Mouse (Mus musculus): ENCODE results near the gene Shf. TPM values are rescaled to one million over a fixed set of nuclear protein-coding genes. Genes with fewer than 3 reads are reported as not detected.

The Shf gene
- polyA plus RNA-seq, 1 experiment from 2014 or later, result 6.8 TPM

- peak; percentile 79 for ATAC-seq (ENCODE audit: low FRiP score)
- Histone ChIP-seq H3K4me3 (replicated peaks) (peak overlapping the region; percentile 51), H3K27ac (peak overlapping the region; percentile 90), H3K36me3 (replicated peaks) (no peaks in the 10 kb centered on the region), H3K9ac (peak overlapping the region; percentile 61), H3K4me1 (peaks cover 8% of the 10 kb centered on the region), H3K4me2 (peak overlapping the region; percentile 45), H3K27me3 (0 out of 2 replicates have a peak, but pooled peaks cover 12% of the 10 kb centered on the region), H3K9me3 (no peaks in the 10 kb centered on the region)
- under 1% methylated on average over 26 of the region's 26 CpGs for WGBS
Measured at GRCm38 (mm10) chr2:122377751-122378246, 8.8 kb upstream of the Shf start.

- peak overlapping the region; percentile 61 for H3K9ac ChIP-seq
- H3K27ac ChIP-seq, result peak overlapping the region; percentile 90
- no peaks in the 10 kb centered on the region for H3K9me3 ChIP-seq
- under 1% methylated on average over 28 of the region's 28 CpGs for WGBS
- peak; percentile 90 for ATAC-seq (ENCODE audit: low FRiP score)
- H3K4me3 ChIP-seq (replicated peaks), result peak overlapping the region; percentile 51
- H3K4me1 ChIP-seq, result peaks cover 8% of the 10 kb centered on the region
- H3K36me3 ChIP-seq (replicated peaks), result no peaks in the 10 kb centered on the region
- H3K4me2 ChIP-seq, result peak overlapping the region; percentile 45
- 0 out of 2 replicates have a peak, but pooled peaks cover 12% of the 10 kb centered on the region for H3K27me3 ChIP-seq
Measured at GRCm38 (mm10) chr2:122377215-122377674, 8.3 kb upstream of the Shf start.

GRCm38 (mm10) chr2:122376041-122376561, 7.1 kb upstream of the Shf start:
- H3K4me3 ChIP-seq (replicated peaks), result peak overlapping the region; percentile 68
- ATAC-seq (ENCODE audit: low FRiP score), result no peak
- no peaks in the 10 kb centered on the region for H3K9me3 ChIP-seq
- under 1% methylated on average over 22 of the region's 22 CpGs for WGBS
- H3K4me1 ChIP-seq, result peaks cover 8% of the 10 kb centered on the region
- H3K4me2 ChIP-seq, result peak overlapping the region; percentile 79
- H3K36me3 ChIP-seq (replicated peaks), result no peaks in the 10 kb centered on the region
- peak overlapping the region; percentile 89 for H3K27ac ChIP-seq
- H3K27me3 ChIP-seq, result peaks cover 7% of the 10 kb centered on the region; the same call in 1 of the 2 replicates
- peak overlapping the region; percentile 76 for H3K9ac ChIP-seq

GRCm38 (mm10) chr2:122375391-122375991, 6.5 kb upstream of the Shf start:
- no peaks in the 10 kb centered on the region for H3K9me3 ChIP-seq
- peaks cover 13% of the 10 kb centered on the region for H3K27me3 ChIP-seq
- peak overlapping the region; percentile 76 for H3K9ac ChIP-seq
- peak overlapping the region; percentile 68 for H3K4me3 ChIP-seq (replicated peaks)
- H3K4me2 ChIP-seq, result peak overlapping the region; percentile 79
- H3K27ac ChIP-seq, result peak overlapping the region; percentile 89
- under 1% methylated on average over 32 of the region's 32 CpGs for WGBS
- H3K4me1 ChIP-seq, result peaks cover 5% of the 10 kb centered on the region
- ATAC-seq (ENCODE audit: low FRiP score), result peak; percentile 84
- H3K36me3 ChIP-seq (replicated peaks), result no peaks in the 10 kb centered on the region

- Histone ChIP-seq H3K36me3 (replicated peaks) (no peaks in the 10 kb centered on the region), H3K4me3 (replicated peaks) (peak overlapping the region; percentile 68), H3K27ac (peak overlapping the region; percentile 33; the same call in 1 of the 2 replicates), H3K4me2 (peak overlapping the region; percentile 46), H3K27me3 (peaks cover 19% of the 10 kb centered on the region), H3K9ac (peak overlapping the region; percentile 42), H3K9me3 (no peaks in the 10 kb centered on the region), H3K4me1 (peaks cover 5% of the 10 kb centered on the region)
- ATAC-seq (ENCODE audit: low FRiP score), result no peak
- WGBS, result 20% methylated on average over 23 of the region's 23 CpGs
Measured at GRCm38 (mm10) chr2:122374666-122375331, 5.8 kb upstream of the Shf start.

- WGBS, result 77% methylated on average over 5 of the region's 5 CpGs
- ATAC-seq (ENCODE audit: low FRiP score), result no peak
- H3K9ac ChIP-seq, result no peak overlapping the region
Measured at GRCm38 (mm10) chr2:122374012-122374411, 5.0 kb upstream of the Shf start.

GRCm38 (mm10) chr2:122372541-122372940, 3.6 kb upstream of the Shf start:
- no peak overlapping the region for H3K4me2 ChIP-seq
- H3K4me1 ChIP-seq, result peaks cover 20% of the 10 kb centered on the region
- H3K9ac ChIP-seq, result no peak overlapping the region
- H3K9me3 ChIP-seq, result no peaks in the 10 kb centered on the region
- H3K4me3 ChIP-seq (replicated peaks), result no peak overlapping the region
- ATAC-seq (ENCODE audit: low FRiP score), result no peak
- no peak overlapping the region for H3K27ac ChIP-seq
- H3K36me3 ChIP-seq (replicated peaks), result no peaks in the 10 kb centered on the region
- 88% methylated on average over 1 of the region's 1 CpGs for WGBS
- H3K27me3 ChIP-seq, result peaks cover 13% of the 10 kb centered on the region

More at GRCm38 (mm10) chr2:122374012-122374411, 5.0 kb upstream of the Shf start:
- Histone ChIP-seq H3K4me2 (no peak overlapping the region), H3K27me3 (peaks cover 14% of the 10 kb centered on the region), H3K36me3 (replicated peaks) (no peaks in the 10 kb centered on the region), H3K9me3 (no peaks in the 10 kb centered on the region), H3K4me1 (peaks cover 11% of the 10 kb centered on the region), H3K27ac (no peak overlapping the region), H3K4me3 (replicated peaks) (no peak overlapping the region)

GRCm38 (mm10) chr2:122372067-122372466, 3.1 kb upstream of the Shf start:
- WGBS, result 65% methylated on average over 3 of the region's 3 CpGs
- ATAC-seq (ENCODE audit: low FRiP score), result no peak

GRCm38 (mm10) chr2:122370101-122370750, 1.3 kb upstream of the Shf start:
- Histone ChIP-seq H3K4me1 (peaks cover 34% of the 10 kb centered on the region), H3K27ac (no peak overlapping the region), H3K9me3 (no peaks in the 10 kb centered on the region), H3K27me3 (peaks cover 13% of the 10 kb centered on the region), H3K9ac (no peak overlapping the region), H3K4me2 (no peak overlapping the region), H3K36me3 (replicated peaks) (no peaks in the 10 kb centered on the region), H3K4me3 (replicated peaks) (no peak overlapping the region)
- no peak for ATAC-seq (ENCODE audit: low FRiP score)
- 20% methylated on average over 10 of the region's 10 CpGs for WGBS

More at GRCm38 (mm10) chr2:122372067-122372466, 3.1 kb upstream of the Shf start:
- Histone ChIP-seq H3K27me3 (peaks cover 13% of the 10 kb centered on the region), H3K4me2 (no peak overlapping the region), H3K4me1 (peaks cover 25% of the 10 kb centered on the region), H3K9ac (no peak overlapping the region), H3K9me3 (no peaks in the 10 kb centered on the region), H3K36me3 (replicated peaks) (no peaks in the 10 kb centered on the region), H3K4me3 (replicated peaks) (no peak overlapping the region), H3K27ac (no peak overlapping the region)

GRCm38 (mm10) chr2:122368081-122368971, 636 bp downstream of the Shf start:
- H3K27ac ChIP-seq, result peak overlapping the region; percentile 76
- H3K4me1 ChIP-seq, result peaks cover 34% of the 10 kb centered on the region
- peak; percentile 64 for ATAC-seq (ENCODE audit: low FRiP score)
- WGBS, result under 1% methylated on average over 44 of the region's 55 CpGs
- H3K36me3 ChIP-seq (replicated peaks), result peaks cover 11% of the 10 kb centered on the region
- no peaks in the 10 kb centered on the region for H3K9me3 ChIP-seq
- H3K4me3 ChIP-seq (replicated peaks), result peak overlapping the region; percentile 92
- H3K4me2 ChIP-seq, result peak overlapping the region; percentile 89
- peaks cover 13% of the 10 kb centered on the region for H3K27me3 ChIP-seq
- peak overlapping the region; percentile 95 for H3K9ac ChIP-seq

GRCm38 (mm10) chr2:122367701-122368080, 1.3 kb downstream of the Shf start:
- Histone ChIP-seq H3K27ac (no peak overlapping the region), H3K4me1 (peaks cover 34% of the 10 kb centered on the region), H3K9ac (peak overlapping the region; percentile 95), H3K4me3 (replicated peaks) (peak overlapping the region; percentile 92), H3K4me2 (peak overlapping the region; percentile 89), H3K9me3 (no peaks in the 10 kb centered on the region), H3K27me3 (peaks cover 13% of the 10 kb centered on the region), H3K36me3 (replicated peaks) (peaks cover 18% of the 10 kb centered on the region)
- ATAC-seq (ENCODE audit: low FRiP score), result no peak
- 14% methylated on average over 4 of the region's 4 CpGs for WGBS

All from forebrain, embryonic 12.5 days (tissue).